Mouse (Mus musculus) liver, embryonic 16.5 days (tissue): ENCODE results near the gene Rps15a. TPM values are rescaled to one million over a fixed set of nuclear protein-coding genes. Genes with fewer than 3 reads are reported as not detected.

ENCODE experiments used
- ATAC-seq: fragments of 200-750 bp; cut with Nextera tagmentation; 2 replicates; pipeline ENCODE4 v1.8.0; 2017; ENCODE audit warnings: low read depth, mild to moderate bottlenecking, moderate number of reproducible peaks, moderate library complexity
- H3K27ac ChIP-seq: fragments of 300-500 bp; sonication (generic); 2 replicates; pipeline ENCODE4 v1.5.1; 2014; ENCODE audit warnings: mild to moderate bottlenecking, low read length
- H3K27me3 ChIP-seq: fragments of 300-500 bp; sonication (generic); 2 replicates; pipeline ENCODE4 v1.6.1; 2014; ENCODE audit warnings: low read depth, low read length, mixed read lengths; ENCODE audit not compliant: control insufficient read depth, insufficient read depth
- H3K36me3 ChIP-seq: fragments of 300-500 bp; sonication (generic); 2 replicates; pipeline ENCODE4 v1.6.1; 2014; ENCODE audit warnings: mild to moderate bottlenecking; ENCODE audit not compliant: control insufficient read depth, insufficient read depth
- H3K4me1 ChIP-seq: fragments of 300-500 bp; sonication (generic); 2 replicates; pipeline ENCODE4 v1.6.1; 2014; ENCODE audit warnings: low read depth, low read length, mixed read lengths; ENCODE audit not compliant: control insufficient read depth
- H3K4me2 ChIP-seq: fragments of 300-500 bp; sonication (generic); 2 replicates; pipeline ENCODE4 v1.6.1; 2014; ENCODE audit warnings: low read depth, low read length, mixed read lengths
- H3K4me3 ChIP-seq: fragments of 300-500 bp; sonication (generic); 2 replicates; pipeline ENCODE4 v1.5.1; 2014; ENCODE audit warnings: low read depth, mild to moderate bottlenecking, low read length
- H3K9ac ChIP-seq: fragments of 300-500 bp; sonication (generic); 2 replicates; pipeline ENCODE4 v1.6.1; 2014; ENCODE audit warnings: low read depth, low read length
- H3K9me3 ChIP-seq: fragments of 300-500 bp; sonication (generic); replicated peaks from 2 replicates; pipeline ENCODE4 v1.6.1; 2016; ENCODE audit warnings: low read length; ENCODE audit not compliant: control insufficient read depth
- WGBS: fragments of 180-500 bp; shearing (Covaris S2); extraction: QIAGEN DNeasy Blood & Tissue Kit; methylation state at CpG from one replicate; pipeline ENCODE4 v1.1.7; 2014; ENCODE audit not compliant: insufficient replicate concordance; 5-methylcytosine and 5-hydroxymethylcytosine counted together
- polyA plus RNA-seq: library from polyadenylated mRNA; unstranded; fragments of >200 nt; fragmentation: Nextera tagmentation; extraction: Ambion mirVana; gene quantifications from 2 replicates; pipeline ENCODE4 v1.2.1, GENCODE M21; 2015

The Rps15a gene
- polyA plus RNA-seq, 1 experiment from 2014 or later = 351 TPM

DNA sequence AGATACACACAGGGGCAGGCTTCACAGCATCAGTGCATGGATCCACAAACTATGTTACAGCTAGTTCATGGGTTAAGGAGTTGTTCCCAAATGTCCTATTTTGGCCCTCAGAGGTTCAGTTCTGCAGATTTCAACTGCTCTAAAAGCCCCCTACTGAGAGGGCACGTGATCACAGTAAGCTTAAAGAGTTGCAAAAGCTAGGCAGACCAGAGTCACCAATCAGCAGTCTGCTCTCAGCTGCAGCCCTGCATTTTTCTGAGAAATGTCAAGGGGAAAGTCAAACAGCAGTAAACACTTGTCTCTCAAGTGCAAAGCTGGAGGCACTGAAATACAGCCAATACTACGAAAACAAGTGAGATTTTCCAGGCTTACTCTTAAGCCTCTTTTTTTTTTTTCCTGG is 3.2 kb upstream of the Rps15a start:
- no peak overlapping the region for H3K4me2 ChIP-seq
- H3K27ac ChIP-seq = no peak overlapping the region
- peaks cover 60% of the 10 kb centered on the region for H3K36me3 ChIP-seq
- no peaks in the 10 kb centered on the region for H3K9me3 ChIP-seq
- H3K9ac ChIP-seq = no peak overlapping the region
- H3K27me3 ChIP-seq = no peaks in the 10 kb centered on the region
- no peak for ATAC-seq
- no peak overlapping the region for H3K4me3 ChIP-seq
- 76% methylated on average over 2 of the region's 2 CpGs for WGBS
- peaks cover 18% of the 10 kb centered on the region for H3K4me1 ChIP-seq

DNA sequence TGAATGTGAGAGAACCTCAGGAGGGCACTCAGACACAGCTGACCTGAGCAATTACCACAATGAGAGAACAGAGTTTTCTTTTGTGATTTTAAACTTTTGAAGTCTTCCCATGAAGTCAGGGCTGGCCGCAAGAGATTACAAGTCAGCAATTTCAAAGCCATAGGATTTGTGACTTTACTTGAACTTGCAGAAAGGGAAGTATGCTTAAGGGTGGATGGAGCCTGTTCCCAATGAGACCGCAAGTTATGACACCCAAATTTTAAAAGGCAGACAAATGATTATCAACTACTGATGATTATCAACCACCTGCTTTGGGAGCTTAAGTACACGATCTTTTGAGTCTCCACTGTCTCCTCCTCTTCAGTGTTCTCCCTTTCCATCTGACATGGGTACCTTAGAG is 2.4 kb upstream of the Rps15a start:
- H3K4me3 ChIP-seq = no peak overlapping the region
- H3K9ac ChIP-seq = no peak overlapping the region
- H3K9me3 ChIP-seq = no peaks in the 10 kb centered on the region
- H3K36me3 ChIP-seq = peaks cover 59% of the 10 kb centered on the region
- 48% methylated on average over 3 of the region's 3 CpGs for WGBS
- peak overlapping the region; percentile 56 for H3K27ac ChIP-seq
- no peak for ATAC-seq
- H3K27me3 ChIP-seq = no peaks in the 10 kb centered on the region
- peaks cover 24% of the 10 kb centered on the region for H3K4me1 ChIP-seq
- no peak overlapping the region for H3K4me2 ChIP-seq

DNA sequence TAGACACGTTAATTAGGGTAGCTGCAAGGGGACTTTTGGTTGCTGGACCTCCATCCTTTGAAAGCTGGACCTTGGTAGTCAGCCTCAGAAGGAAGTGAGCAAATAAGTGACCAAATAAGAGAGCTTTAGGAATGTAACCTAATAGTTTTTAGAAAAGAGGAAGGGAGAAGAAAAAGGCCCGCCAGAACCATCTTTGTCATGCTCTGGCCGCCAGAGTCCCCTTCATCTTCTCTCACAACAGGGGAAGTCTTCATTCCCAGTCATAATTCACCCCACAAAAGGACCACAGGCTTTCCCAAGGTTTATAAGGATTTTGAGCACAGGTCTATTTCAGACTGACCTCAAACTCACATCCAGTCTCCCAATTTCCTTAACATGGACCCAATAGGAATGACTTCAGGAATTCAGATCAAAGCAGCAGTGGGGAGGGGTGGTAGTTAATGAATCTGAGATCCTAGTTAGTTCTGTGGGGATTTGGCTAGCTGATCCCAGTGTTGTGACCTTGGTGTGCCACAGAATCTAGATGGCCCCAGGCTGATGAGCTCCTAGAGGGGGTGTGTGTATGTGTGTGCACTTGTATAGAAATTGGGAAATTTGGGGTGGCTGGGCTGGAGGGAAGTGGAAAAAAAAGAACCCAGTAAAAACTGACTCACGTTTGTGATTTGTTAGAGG is 1.7 kb upstream of the Rps15a start:
- Histone ChIP-seq H3K27me3 (no peaks in the 10 kb centered on the region), H3K9ac (no peak overlapping the region), H3K36me3 (peaks cover 59% of the 10 kb centered on the region), H3K27ac (peak overlapping the region; percentile 56), H3K4me2 (no peak overlapping the region), H3K4me1 (peaks cover 30% of the 10 kb centered on the region), H3K4me3 (no peak overlapping the region), H3K9me3 (no peaks in the 10 kb centered on the region)
- ATAC-seq = no peak
- WGBS = 48% methylated on average over 4 of the region's 4 CpGs

DNA sequence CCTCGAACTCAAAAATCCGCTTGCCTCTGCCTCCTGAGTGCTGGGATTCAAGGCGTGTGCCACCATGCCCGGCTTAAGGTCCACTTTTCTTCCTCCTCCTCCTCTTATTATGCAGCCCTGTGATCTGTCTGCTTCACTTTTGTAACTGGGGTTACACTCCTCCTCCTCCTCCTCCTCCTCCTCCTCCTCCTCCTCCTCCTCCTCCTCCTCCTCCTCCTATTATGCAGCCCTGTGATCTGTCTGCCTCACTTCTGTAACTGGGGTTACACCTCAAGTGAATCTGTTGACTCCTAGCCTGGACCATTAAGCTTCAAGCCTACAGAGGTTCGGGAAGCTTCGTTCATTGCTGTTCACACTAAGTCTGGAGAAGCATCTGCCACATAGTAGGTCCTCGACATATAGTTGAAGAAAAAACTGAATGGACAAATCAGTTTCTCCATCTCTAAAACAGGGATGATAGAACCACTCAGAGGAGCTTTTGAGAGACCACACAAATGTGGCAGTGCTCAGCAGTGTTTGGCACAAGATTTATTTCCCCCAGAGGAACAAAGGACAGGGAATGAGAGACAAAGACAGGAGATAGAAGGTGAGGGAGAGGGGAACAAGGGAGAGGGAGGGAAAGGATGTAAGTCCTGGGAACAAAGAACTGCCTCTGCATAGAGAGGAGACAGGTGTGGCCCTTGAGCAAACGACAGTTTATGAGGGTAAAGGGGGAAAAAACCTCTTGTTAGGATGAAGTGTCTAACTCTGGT is 975 bp upstream of the Rps15a start:
- no peak for ATAC-seq
- H3K4me2 ChIP-seq = peak overlapping the region; percentile 67
- H3K9ac ChIP-seq = peak overlapping the region; percentile 59
- H3K27ac ChIP-seq = peak overlapping the region; percentile 56; the same call in 1 of the 2 replicates
- H3K9me3 ChIP-seq = no peaks in the 10 kb centered on the region
- peak overlapping the region; percentile 90 for H3K4me3 ChIP-seq
- peaks cover 34% of the 10 kb centered on the region for H3K4me1 ChIP-seq
- 22% methylated on average over 8 of the region's 8 CpGs for WGBS
- peaks cover 55% of the 10 kb centered on the region for H3K36me3 ChIP-seq
- H3K27me3 ChIP-seq = no peaks in the 10 kb centered on the region

DNA sequence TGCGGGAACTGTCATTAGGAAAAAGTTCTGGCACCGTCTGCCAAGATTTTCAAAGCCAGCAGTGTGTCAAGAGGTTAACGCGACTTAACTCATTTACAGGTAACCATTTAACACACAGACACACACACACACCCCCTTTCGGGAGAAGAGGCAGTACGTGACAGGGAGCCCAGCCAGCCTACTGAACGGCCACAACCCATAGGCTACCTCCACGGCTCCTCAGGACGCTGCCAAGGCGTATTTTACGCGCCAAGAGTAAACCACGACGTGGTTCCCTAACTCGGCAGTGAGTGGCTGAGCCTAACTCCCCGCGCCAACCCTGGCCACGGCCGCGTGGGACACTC is 483 bp downstream of the Rps15a start:
- Histone ChIP-seq H3K36me3 (peaks cover 56% of the 10 kb centered on the region), H3K4me3 (peak overlapping the region; percentile 90), H3K9me3 (no peaks in the 10 kb centered on the region), H3K9ac (peak overlapping the region; percentile 93), H3K4me1 (peaks cover 46% of the 10 kb centered on the region), H3K4me2 (peak overlapping the region; percentile 88), H3K27me3 (no peaks in the 10 kb centered on the region), H3K27ac (peak overlapping the region; percentile 83)
- peak; percentile 42 for ATAC-seq
- under 1% methylated on average over 20 of the region's 20 CpGs for WGBS

DNA sequence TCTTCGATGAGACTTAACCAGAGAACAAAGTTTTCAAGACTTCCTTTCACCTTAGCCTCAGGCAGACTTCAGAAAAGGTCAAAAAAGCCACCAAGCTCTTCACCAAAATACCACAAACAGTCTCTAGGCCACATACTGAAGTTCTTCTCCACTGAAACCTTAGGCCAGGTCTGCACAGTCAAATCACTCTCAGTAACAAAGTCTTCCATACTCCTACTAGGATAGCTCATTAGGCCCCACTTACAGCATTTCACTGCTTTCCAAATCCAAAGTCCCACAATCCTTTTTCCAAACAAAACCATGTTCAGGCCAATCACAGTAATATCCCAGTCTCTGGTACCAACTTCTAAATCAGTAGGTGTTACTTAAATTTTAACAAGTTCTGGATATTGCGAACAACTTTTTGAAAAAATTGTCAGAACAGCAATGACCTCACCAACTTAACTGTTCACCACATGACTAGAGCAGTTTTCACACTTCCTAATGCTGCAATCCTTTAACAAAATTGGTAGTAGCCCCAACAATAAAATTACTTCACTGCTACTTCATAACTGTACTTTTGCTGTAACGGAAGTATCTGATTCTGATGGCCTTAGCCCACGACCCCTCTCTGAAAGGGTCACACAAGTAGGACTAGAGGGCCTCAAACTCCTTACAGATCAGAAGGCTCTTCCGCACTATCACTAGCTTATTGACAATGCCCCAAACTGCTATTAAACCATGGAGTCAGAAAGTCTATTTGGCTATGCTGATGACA is 2.3 kb downstream of the Rps15a start:
- no peak for ATAC-seq
- no peaks in the 10 kb centered on the region for H3K9me3 ChIP-seq
- H3K9ac ChIP-seq = peak overlapping the region; percentile 93
- H3K4me3 ChIP-seq = peak overlapping the region; percentile 90
- peaks cover 44% of the 10 kb centered on the region for H3K4me1 ChIP-seq
- peak overlapping the region; percentile 88 for H3K4me2 ChIP-seq
- WGBS = 40% methylated on average over 5 of the region's 5 CpGs
- H3K36me3 ChIP-seq = peaks cover 55% of the 10 kb centered on the region
- no peaks in the 10 kb centered on the region for H3K27me3 ChIP-seq
- H3K27ac ChIP-seq = no peak overlapping the region

DNA sequence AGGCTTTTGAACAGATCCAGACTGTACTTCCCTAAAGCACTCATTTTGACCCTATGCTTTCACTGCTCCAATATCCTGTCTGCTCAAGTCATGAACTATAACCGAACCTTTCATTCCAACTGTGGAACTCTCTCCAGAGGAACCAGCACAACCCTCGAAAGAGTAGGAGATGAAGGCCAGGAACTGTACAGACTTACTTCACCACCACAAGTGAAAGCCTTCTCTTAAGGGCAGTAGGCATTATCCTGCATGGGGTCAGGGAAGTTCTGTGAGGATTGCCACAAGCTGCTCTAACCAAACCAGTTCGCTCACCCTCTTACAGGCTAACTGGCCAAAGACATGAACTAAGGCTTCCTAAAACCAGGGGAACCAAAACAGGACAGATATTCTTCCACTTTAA is 4.9 kb downstream of the Rps15a start:
- H3K9ac ChIP-seq = no peak overlapping the region
- no peaks in the 10 kb centered on the region for H3K27me3 ChIP-seq
- H3K4me2 ChIP-seq = peak overlapping the region; percentile 88
- peaks cover 35% of the 10 kb centered on the region for H3K4me1 ChIP-seq
- no peaks in the 10 kb centered on the region for H3K9me3 ChIP-seq
- no peak for ATAC-seq
- no peak overlapping the region for H3K27ac ChIP-seq
- peak overlapping the region; percentile 35 for H3K4me3 ChIP-seq
- WGBS = 58% methylated on average over 3 of the region's 3 CpGs
- H3K36me3 ChIP-seq = peaks cover 71% of the 10 kb centered on the region

DNA sequence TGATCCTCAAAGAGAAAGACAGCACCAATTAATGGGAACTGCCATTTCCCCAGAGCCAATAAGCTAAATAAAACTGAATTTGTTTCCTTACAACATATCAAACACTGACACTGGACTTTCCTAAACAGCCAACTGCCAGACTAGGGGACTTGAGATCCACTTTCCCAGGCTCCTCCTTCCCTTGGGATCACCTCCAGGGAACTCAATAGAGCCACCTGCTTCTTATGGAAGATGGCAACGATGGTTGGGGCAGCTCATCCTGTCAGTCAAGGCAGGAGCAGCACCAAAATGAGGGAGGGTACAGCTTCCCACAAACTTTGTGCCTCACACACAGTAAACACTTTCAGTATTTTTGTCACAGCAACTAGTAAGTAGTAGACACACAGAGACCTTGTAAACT is 8.3 kb downstream of the Rps15a start:
- H3K27ac ChIP-seq = 0 out of 2 replicates have a peak overlapping the region, but pooled peaks have one; percentile 7
- no peak overlapping the region for H3K9ac ChIP-seq
- H3K4me3 ChIP-seq = no peak overlapping the region
- H3K36me3 ChIP-seq = peaks cover 69% of the 10 kb centered on the region
- H3K27me3 ChIP-seq = no peaks in the 10 kb centered on the region
- ATAC-seq = no peak
- WGBS = 50% methylated on average over 1 of the region's 1 CpGs
- H3K4me1 ChIP-seq = peaks cover 50% of the 10 kb centered on the region
- H3K9me3 ChIP-seq = no peaks in the 10 kb centered on the region
- no peak overlapping the region for H3K4me2 ChIP-seq
